Mouse (Mus musculus) adrenal gland, postnatal 10 days (tissue): Measurements from ENCODE around the gene Gm16440. TPM values are rescaled to one million over a fixed set of nuclear protein-coding genes. Genes with fewer than 3 reads are reported as not detected.
"Not testable (repeated sequence)": the region's sequence is repeated elsewhere in the genome, so short reads cannot be mapped to it uniquely, and the experiment has no call there.

Source experiments
- DNase-seq: peaks from one replicate; pipeline ENCODE4 v3.0.0; 2021; ENCODE audit warnings: mixed read lengths
- long read RNA-seq, 2 experiments: library from polyadenylated mRNA; stranded (forward); transcript quantifications; one replicate each; pipeline ENCODE4 v2.0.0; 2021
- total RNA-seq, 2 experiments: library from RNA; stranded (reverse); gene quantifications; 2 replicates each; pipeline ENCODE4 v1.2.3; 2021

The Gm16440 gene
- total RNA-seq = not detected
- long read RNA-seq, experiment 1 = 0 reads
- long read RNA-seq, experiment 2 = 0 reads

- not testable (repeated sequence) for DNase-seq
Observed at GRCm38 (mm10) chr14:6390219-6390618, at the start of gene Gm16440. TSS of gene Gm16440 (minus strand) at chr14:6390319.

- peak; percentile 28 for DNase-seq
Observed at GRCm38 (mm10) chr14:6426766-6427165, 36.6 kb upstream of the Gm16440 start.

- not testable (repeated sequence) for DNase-seq
Observed at GRCm38 (mm10) chr14:6426353-6426752, 36.2 kb upstream of the Gm16440 start.

GRCm38 (mm10) chr14:6412382-6412781 lies 22.3 kb upstream of the Gm16440 start, which contains the start of gene Gm3591:
TSS of gene Gm3591 (minus strand) at chr14:6412482.
- not testable (repeated sequence) for DNase-seq

DNA sequence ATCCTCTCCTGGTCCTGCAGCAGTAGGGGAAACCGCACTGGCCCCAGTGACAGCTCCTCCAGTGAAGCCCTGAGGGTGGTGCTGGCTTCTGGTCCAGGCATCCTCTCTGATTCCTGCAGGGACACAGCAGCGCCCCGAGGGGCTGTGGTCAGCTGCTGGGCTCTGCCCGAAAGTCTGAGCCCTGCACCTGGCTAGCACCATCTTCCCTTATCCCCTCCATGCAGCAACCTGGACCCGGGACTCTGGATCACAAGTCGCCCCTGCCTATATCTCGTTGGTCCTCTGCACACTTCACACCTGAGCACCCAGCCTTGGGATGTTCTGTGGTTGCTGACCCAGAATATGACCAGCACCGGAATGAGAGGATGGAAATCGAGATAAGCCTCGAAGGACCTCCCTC lies 46.5 kb downstream of the Gm16440 start, which contains the start of gene Gm3618:
Gene Gm3618 (minus strand): TSS at position 101 of the 400 bp plus-strand sequence.
- not testable (repeated sequence) for DNase-seq

Other genes starting within 250 kb of the Gm16440 start
- gene Gm21560, start 171.0 kb downstream of the Gm16440 start, total RNA-seq = under 1 TPM; 0.30 to 0.70 TPM
- gene Gm3411, start 103.1 kb downstream of the Gm16440 start, total RNA-seq = 1 to 10 TPM in 1 of 2 experiments, under 1 TPM in 1; 0.66 to 1.3 TPM
- not detected for gene Gm21103, start 85.5 kb downstream of the Gm16440 start, total RNA-seq
- not detected for gene Gm3618, start 46.6 kb downstream of the Gm16440 start, total RNA-seq
- gene Gm3591, start 22.2 kb upstream of the Gm16440 start, total RNA-seq = under 1 TPM; 0.33 to 0.99 TPM
- gene Gm3594, start 54.3 kb upstream of the Gm16440 start, total RNA-seq = not detected
- gene Gm8356, start 147.0 kb upstream of the Gm16440 start, total RNA-seq = not detected
- under 1 TPM; 0.64 to 0.99 TPM for gene Gm3629, start 200.3 kb upstream of the Gm16440 start, total RNA-seq
- gene Gm3460, start 232.1 kb upstream of the Gm16440 start, total RNA-seq = not detected